Mouse (Mus musculus): ENCODE data around the gene Ctnna2.

- TF ChIP-seq POLR2A (IDR thresholded peaks at IDR 0.05; ENCODE audit: insufficient read length, low read depth) (no peak), SRF (IDR thresholded peaks at IDR 0.05; ENCODE audit: control insufficient read depth, insufficient read length, low read depth) (no peak), E2F4 (IDR thresholded peaks at IDR 0.05; ENCODE audit: insufficient read depth) (no peak), TCF12 (IDR thresholded peaks at IDR 0.05; ENCODE audit: insufficient read depth, poor library complexity, severe bottlenecking) (no peak), USF1 (IDR thresholded peaks at IDR 0.05; ENCODE audit: low read depth) (no peak), POLR2AphosphoS2 (IDR thresholded peaks at IDR 0.05; ENCODE audit: insufficient read length, low read depth) (no peak)
Observed at GRCm38 (mm10) chr6:77650127-77650526, 329.4 kb downstream of the Ctnna2 start.
